Mouse (Mus musculus) midbrain, embryonic 13.5 days (tissue): ENCODE results near the gene Ikzf1. TPM values are rescaled to one million over a fixed set of nuclear protein-coding genes. Genes with fewer than 3 reads are reported as not detected.

ENCODE experiments used
- polyA plus RNA-seq: library from polyadenylated mRNA; unstranded; fragments of >200 nt; fragmentation: Nextera tagmentation; extraction: Ambion mirVana; gene quantifications from 2 replicates; pipeline ENCODE4 v1.2.1, GENCODE M21; 2015

The Ikzf1 gene
- polyA plus RNA-seq, 1 experiment from 2014 or later: 1.2 TPM

Other genes with a start within 250 kb of the Ikzf1 start
- gene Spata48, start 222.9 kb upstream of the Ikzf1 start, polyA plus RNA-seq: 0.55 and 1.9 TPM in 2 replicates
- gene Zpbp, start 222.6 kb upstream of the Ikzf1 start, polyA plus RNA-seq: 0.62 and 1.0 TPM in 2 replicates
- gene 4930512M02Rik, start 57.2 kb upstream of the Ikzf1 start, polyA plus RNA-seq: not detected in 2 replicates
- 23.6 and 26.2 TPM in 2 replicates for gene Fignl1, start 124.0 kb downstream of the Ikzf1 start, polyA plus RNA-seq
- 17.8 and 43.0 TPM in 2 replicates for gene Ddc, start 213.1 kb downstream of the Ikzf1 start, polyA plus RNA-seq